Comparison of ENCODE assay signal across 12 mouse cellular contexts in the genomic region with DNA sequence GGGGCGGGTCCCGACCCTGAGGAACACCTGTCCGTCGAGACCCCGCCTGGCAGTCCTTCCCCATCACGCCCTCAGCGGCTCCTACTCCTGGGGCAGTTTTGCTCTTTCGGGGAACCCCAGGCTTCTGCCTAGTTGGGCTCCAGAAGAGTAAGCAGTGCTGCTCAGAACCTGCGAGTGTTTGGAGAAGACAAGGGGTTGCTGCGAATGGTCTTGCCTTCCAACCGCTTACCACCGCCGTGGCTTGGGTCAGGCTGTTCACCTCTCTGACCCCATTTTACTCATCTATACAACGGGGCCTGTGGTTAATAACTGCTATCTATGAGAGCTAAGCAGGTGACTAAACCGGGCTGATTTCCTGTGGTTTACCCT. TPM values are rescaled to one million over a fixed set of nuclear protein-coding genes. Genes with fewer than 3 reads are reported as not detected.
DNase-seq lines count a peak whose midpoint lies in the region; ATAC-seq and TF ChIP-seq lines count a peak whose summit lies in the region.
"Had no signal": no experiment of that assay in that cellular context is flagged by ENCODE, and none has a peak within 500 bp of the region (broad histone marks: within the 10 kb centered on the region; RNA-seq: fewer than 3 reads in every experiment).

No protein-coding gene starts in this region.

- DNase-seq in heart, embryonic 10.5 days (ENCODE audit: low spot score): no peak
- DNase-seq in heart, postnatal 36 days: no peak
- peak; percentile 30 for DNase-seq in hindbrain, embryonic 11.5 days (ENCODE audit: low spot score)
- peak; percentile 90 for DNase-seq in midbrain, embryonic 11.5 days (ENCODE audit: low spot score, missing footprints)
- DNase-seq in adrenal gland, adult 2 months: no peak
- no peak for DNase-seq in layer of hippocampus, adult 18-20 months (ENCODE audit: low spot score in 2 of 2)
- DNase-seq in cerebellum, postnatal 10 days: no peak
- DNase-seq: cerebellum, postnatal 25 days; gastrocnemius, postnatal 36 days had no signal

- H3K4me1 ChIP-seq in heart, embryonic 10.5 days: peaks cover 32% of the 10 kb centered on the region
- peaks cover 46% of the 10 kb centered on the region for H3K4me1 ChIP-seq in E14TG2a.4 (replicated peaks; ENCODE audit: low read depth, low read length)
- H3K4me1 ChIP-seq in hindbrain, embryonic 11.5 days (replicated peaks; ENCODE audit: control insufficient read depth, insufficient read depth, low read length): peaks cover 14% of the 10 kb centered on the region
- peaks cover 16% of the 10 kb centered on the region for H3K4me1 ChIP-seq in midbrain, embryonic 11.5 days (ENCODE audit: control insufficient read depth, insufficient read depth, low read length)

- H3K27me3 ChIP-seq in heart, embryonic 10.5 days (ENCODE audit: insufficient read depth, poor library complexity, severe bottlenecking): peaks cover 73% of the 10 kb centered on the region
- H3K27me3 ChIP-seq in E14TG2a.4 (ENCODE audit: insufficient read depth, low read length): peaks cover 56% of the 10 kb centered on the region
- peaks cover 32% of the 10 kb centered on the region for H3K27me3 ChIP-seq in hindbrain, embryonic 11.5 days (ENCODE audit: control insufficient read depth, insufficient read depth, low read length)
- peaks cover 28% of the 10 kb centered on the region for H3K27me3 ChIP-seq in midbrain, embryonic 11.5 days (ENCODE audit: control insufficient read depth, insufficient read depth, low read length)

- no peak for ATAC-seq in hindbrain, embryonic 11.5 days (ENCODE audit: low FRiP score)
- ATAC-seq in midbrain, embryonic 11.5 days (ENCODE audit: low FRiP score): no peak
- ATAC-seq: activated CD4-positive, CD25-positive, alpha-beta regulatory T cell, adult 4 months had no signal

- H3K9me3 ChIP-seq in heart, embryonic 10.5 days: no peaks in the 10 kb centered on the region
- no peaks in the 10 kb centered on the region for H3K9me3 ChIP-seq in E14TG2a.4 (ENCODE audit: low read length)
- no peaks in the 10 kb centered on the region for H3K9me3 ChIP-seq in hindbrain, embryonic 11.5 days (ENCODE audit: control insufficient read depth, low read length)
- no peaks in the 10 kb centered on the region for H3K9me3 ChIP-seq in midbrain, embryonic 11.5 days (ENCODE audit: control insufficient read depth, low read length)

- intact Hi-C loops in heart, postnatal 36 days (cut with DNase I): no loop called here

- no peaks in the 10 kb centered on the region for H3K36me3 ChIP-seq in heart, embryonic 10.5 days
- no peaks in the 10 kb centered on the region for H3K36me3 ChIP-seq in E14TG2a.4 (ENCODE audit: insufficient read depth, low read length)
- H3K36me3 ChIP-seq in hindbrain, embryonic 11.5 days (ENCODE audit: control insufficient read depth, insufficient read depth, low read length): no peaks in the 10 kb centered on the region
- H3K36me3 ChIP-seq in midbrain, embryonic 11.5 days (ENCODE audit: control insufficient read depth, insufficient read depth, low read length): no peaks in the 10 kb centered on the region

- H3K4me3 ChIP-seq in heart, embryonic 10.5 days: peak overlapping the region; percentile 56
- peak overlapping the region; percentile 79 for H3K4me3 ChIP-seq in E14TG2a.4 (replicated peaks; ENCODE audit: low read length)
- peak overlapping the region; percentile 28 for H3K4me3 ChIP-seq in hindbrain, embryonic 11.5 days (ENCODE audit: low read depth, low read length)
- H3K4me3 ChIP-seq in midbrain, embryonic 11.5 days (ENCODE audit: low read depth, low read length): peak overlapping the region; percentile 30

- peak overlapping the region; percentile 43 for H3K4me2 ChIP-seq in hindbrain, embryonic 11.5 days (replicated peaks; ENCODE audit: low read depth, low read length)
- peak overlapping the region; percentile 55 for H3K4me2 ChIP-seq in midbrain, embryonic 11.5 days

- 2% methylated on average over 15 of the region's 15 CpGs for WGBS in heart, embryonic 10.5 days
- 4% methylated on average over 14 of the region's 15 CpGs for WGBS in hindbrain, embryonic 11.5 days
- 3% methylated on average over 15 of the region's 15 CpGs for WGBS in midbrain, embryonic 11.5 days

- H3K9ac ChIP-seq in hindbrain, embryonic 11.5 days (ENCODE audit: low read depth, low read length): no peak overlapping the region
- H3K9ac ChIP-seq in midbrain, embryonic 11.5 days (ENCODE audit: low read length): no peak overlapping the region; the same call in 1 of the 2 replicates

- no peak for TF ChIP-seq CTCF in E14TG2a.4 (conservative IDR thresholded peaks at IDR 0.05; ENCODE audit: low read length)

- H3K27ac ChIP-seq in heart, embryonic 10.5 days: 0 out of 2 replicates have a peak overlapping the region, but pooled peaks have one; percentile 42
- H3K27ac ChIP-seq in hindbrain, embryonic 11.5 days (ENCODE audit: low read depth, low read length): no peak overlapping the region
- no peak overlapping the region for H3K27ac ChIP-seq in midbrain, embryonic 11.5 days (ENCODE audit: low read depth, low read length)

RNA-seq across cellular contexts. Expression of gene Pou2f3, which starts 4.2 kb away (rescaled TPM):
- 0.10 TPM in 1 of 2 replicates, not detected in the other for polyA plus RNA-seq in heart, embryonic 10.5 days (2016; fragmentation: Nextera tagmentation; extraction: Ambion mirVana)
- under 1 TPM; 0.14 to 0.27 TPM for total RNA-seq in heart, postnatal 36 days (2021)
- polyA plus RNA-seq in hindbrain, embryonic 11.5 days (2014; fragmentation: Nextera tagmentation; extraction: Ambion mirVana): not detected in 2 replicates
- not detected in 2 replicates for polyA plus RNA-seq in midbrain, embryonic 11.5 days (2014; fragmentation: Nextera tagmentation; extraction: Ambion mirVana)
- not detected for total RNA-seq in adrenal gland, adult 2 months (2021)
- 0.03 TPM in 1 of 2 replicates, not detected in the other for polyA plus RNA-seq in adrenal gland, adult 2 months (2012; rRNA removed)
- total RNA-seq in layer of hippocampus, adult 18-20 months (2021): under 1 TPM; 0.38 to 0.52 TPM
- total RNA-seq: gastrocnemius, postnatal 36 days; neutrophil, adult 5-6 weeks had no signal
- polyA plus RNA-seq: activated CD4-positive, CD25-positive, alpha-beta regulatory T cell, adult 4 months had no signal

RNA-seq across cellular contexts. Expression of gene Oaf, which starts 33.7 kb away (rescaled TPM):
- 31.1 and 39.8 TPM in 2 replicates for polyA plus RNA-seq in heart, embryonic 10.5 days (2016; fragmentation: Nextera tagmentation; extraction: Ambion mirVana)
- total RNA-seq in heart, postnatal 36 days (2021): 1 to 10 TPM; 8.2 to 8.9 TPM
- 34.7 and 41.4 TPM in 2 replicates for polyA plus RNA-seq in hindbrain, embryonic 11.5 days (2014; fragmentation: Nextera tagmentation; extraction: Ambion mirVana)
- 26.4 and 28.6 TPM in 2 replicates for polyA plus RNA-seq in midbrain, embryonic 11.5 days (2014; fragmentation: Nextera tagmentation; extraction: Ambion mirVana)
- total RNA-seq in adrenal gland, adult 2 months (2021): 10 to 100 TPM; 13.5 to 28.5 TPM
- 13.4 and 25.1 TPM in 2 replicates for polyA plus RNA-seq in adrenal gland, adult 2 months (2012; rRNA removed)
- total RNA-seq in layer of hippocampus, adult 18-20 months (2021): 10 to 100 TPM; 19.2 to 20.3 TPM
- total RNA-seq: neutrophil, adult 5-6 weeks had no signal

Comparison
In these comparisons a context has a peak if more than half of its experiments do, and no peak if none do; other contexts are left out.
1. DNase-seq: peak in hindbrain, embryonic 11.5 days (single experiment) and midbrain, embryonic 11.5 days (single experiment); none in heart, embryonic 10.5 days (single experiment), heart, postnatal 36 days (0 of 2), adrenal gland, adult 2 months (single experiment), layer of hippocampus, adult 18-20 months (0 of 2) and cerebellum, postnatal 10 days (0 of 2).
2. H3K4me3 ChIP-seq: peak in every context shown above with its lines; median percentile 79 in E14TG2a.4; 56 in heart, embryonic 10.5 days; 30 in midbrain, embryonic 11.5 days; 28 in hindbrain, embryonic 11.5 days.